Mouse (Mus musculus): ENCODE data around the gene H2-Eb2.
A peak's percentile ranks its signal among the peaks of the same experiment; 100 is the strongest.

H2-Eb2 gene

DNA sequence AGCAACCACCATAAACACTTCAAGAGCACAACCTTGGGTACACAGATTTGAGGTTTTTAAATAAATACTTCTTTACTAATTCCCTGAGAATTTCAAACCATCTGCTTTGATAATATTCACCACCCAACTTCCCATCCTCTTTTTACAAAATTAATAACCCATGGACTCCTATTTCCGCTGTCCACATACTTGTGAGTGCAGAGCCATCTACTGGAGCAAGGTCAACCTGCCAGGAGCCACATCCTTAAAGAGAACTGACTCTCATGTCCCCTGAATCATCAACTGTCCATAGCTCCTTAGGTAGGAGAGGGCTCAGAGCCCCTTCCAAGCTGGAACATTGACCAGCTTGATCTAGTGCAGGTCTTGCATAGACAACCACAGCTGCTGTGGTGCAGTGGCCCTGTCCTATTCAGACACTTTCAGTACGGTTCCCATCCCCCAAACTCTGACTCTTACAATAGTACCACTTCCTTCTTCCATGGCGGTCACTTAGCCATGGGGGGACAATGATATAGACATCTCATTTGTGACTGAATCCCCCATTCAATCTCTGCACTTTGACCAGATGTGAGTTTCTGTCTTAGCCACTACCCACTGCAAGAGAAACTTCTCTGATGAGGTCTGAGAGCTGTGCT lies 38.3 kb downstream of the H2-Eb2 start:
- no peak for DNase-seq

DNA sequence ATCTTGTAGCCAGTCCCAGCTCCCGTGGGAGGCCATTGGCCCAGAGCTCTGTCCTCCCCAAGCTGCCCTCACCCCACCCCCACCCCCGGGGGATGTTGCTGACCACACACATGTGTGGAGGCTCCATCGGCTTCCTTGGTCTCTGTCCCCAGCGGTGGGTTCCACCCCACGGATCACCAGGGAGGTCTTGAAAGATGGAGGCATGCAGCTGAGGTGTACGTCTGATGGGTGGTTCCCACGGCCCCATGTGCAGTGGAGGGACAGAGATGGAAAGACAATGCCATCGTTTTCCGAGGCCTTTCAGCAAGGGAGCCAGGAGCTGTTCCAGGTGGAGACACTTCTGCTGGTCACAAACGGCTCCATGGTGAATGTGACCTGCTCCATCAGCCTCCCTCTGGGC lies 39.6 kb downstream of the H2-Eb2 start:
- DNase-seq: no peak

DNA sequence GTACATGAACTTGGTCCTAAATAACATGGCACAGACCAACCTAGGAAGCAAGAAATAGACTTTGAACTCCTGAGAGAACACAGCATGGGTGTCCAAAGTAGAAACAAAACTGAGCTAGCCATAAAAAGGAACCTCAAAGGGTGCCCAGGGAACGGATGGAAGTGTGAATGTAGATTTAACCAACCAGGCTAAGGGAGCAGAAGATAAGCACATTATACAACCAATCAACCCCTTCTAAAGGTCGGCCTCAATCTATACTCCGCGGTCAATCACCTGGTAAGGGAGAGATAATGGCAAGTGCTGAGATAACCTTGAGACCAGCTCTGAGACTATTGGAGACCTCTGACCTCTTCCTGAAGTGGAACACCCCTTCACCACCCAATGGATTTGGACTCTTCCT lies 45.1 kb downstream of the H2-Eb2 start:
- DNase-seq: no peak

DNA sequence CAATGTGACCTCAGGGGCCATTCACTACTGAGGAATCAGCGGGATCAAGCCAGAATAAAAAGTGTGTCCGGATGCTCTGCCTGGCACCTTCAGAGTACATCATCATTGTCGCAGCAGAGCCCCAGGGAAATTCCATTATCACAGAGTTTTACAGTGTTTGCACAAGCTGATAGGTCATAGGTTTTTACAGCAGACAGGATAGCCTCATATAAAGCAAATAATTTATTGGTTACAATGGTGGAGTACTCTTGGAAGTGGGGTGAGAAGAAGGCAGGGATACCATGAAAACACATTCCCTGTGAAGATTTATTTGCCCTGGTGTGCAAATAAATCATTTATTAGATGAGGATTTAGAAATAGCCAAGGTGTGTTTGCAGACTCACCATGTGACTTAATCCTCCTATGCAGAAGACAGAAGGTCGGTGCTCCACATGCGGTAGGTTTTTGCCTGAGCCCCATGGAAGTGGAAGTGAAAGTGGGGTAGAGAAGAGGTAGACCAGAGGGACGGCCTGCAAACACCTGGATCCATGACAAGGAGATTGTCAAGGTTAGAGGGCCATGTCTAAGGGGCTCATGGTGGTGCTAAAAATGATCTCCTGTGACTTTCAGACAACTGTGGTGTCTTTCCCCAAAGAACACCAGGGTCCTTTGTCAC lies 47.7 kb downstream of the H2-Eb2 start:
- no peak for DNase-seq

DNA sequence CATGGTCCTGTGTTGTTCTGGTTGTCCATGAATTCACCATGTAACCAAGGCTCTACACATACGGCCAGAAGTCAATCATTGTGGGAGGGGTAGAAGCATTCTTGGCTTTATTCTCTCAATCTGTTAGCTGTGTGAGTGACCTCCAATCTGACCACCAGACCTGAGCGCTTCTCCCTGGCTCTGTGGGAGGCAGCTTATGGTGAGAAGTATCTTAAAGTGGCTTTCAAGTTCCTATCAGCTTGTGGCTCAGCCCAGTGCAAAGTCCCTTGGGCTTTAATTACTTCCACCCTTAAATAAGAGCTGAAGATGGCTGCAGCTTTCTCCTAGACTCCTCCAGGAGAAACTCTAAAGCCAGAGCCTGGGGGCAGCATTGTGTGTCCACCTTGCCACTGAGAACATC lies 51.4 kb downstream of the H2-Eb2 start, which contains the start of gene Btnl1:
Btnl1 (plus strand) TSS at position 286 of the 400 bp plus-strand sequence.
- DNase-seq: no peak

DNA sequence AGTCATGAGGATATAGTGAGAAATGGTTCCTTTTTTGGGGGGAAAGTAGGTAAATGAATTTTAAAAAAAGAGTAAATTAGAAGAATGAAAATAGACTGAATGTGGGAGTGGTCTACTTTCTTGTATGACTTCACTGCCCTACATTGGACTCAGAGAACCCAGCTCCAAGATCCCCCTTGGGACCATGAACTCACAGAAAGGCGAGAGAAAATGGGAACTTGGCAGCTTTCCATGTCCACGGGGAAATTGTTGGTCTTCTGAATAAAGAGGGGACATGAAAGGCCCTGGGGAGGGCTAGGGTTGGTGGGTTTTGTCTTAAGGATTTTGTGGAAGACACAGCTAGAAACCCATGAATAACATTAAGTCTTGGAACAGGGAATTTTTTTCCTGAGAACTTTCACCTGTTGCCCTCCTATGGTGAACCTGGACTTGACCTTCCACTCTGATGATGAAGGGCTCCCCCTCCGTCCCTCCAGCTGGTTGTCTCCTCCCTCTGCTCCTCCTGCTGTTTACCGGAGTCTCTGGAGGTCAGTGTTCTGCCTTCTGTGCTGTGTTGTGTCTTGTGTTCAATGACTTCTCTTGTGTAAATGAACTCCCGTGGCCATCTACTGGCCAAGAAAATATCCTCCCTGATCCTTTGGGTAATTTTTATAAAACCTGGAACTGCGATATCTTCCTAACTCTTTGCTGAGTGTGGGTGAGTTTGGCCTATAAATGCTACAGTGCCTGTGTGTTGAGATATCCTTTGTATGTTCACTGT lies 52.2 kb downstream of the H2-Eb2 start:
- DNase-seq: no peak

DNA sequence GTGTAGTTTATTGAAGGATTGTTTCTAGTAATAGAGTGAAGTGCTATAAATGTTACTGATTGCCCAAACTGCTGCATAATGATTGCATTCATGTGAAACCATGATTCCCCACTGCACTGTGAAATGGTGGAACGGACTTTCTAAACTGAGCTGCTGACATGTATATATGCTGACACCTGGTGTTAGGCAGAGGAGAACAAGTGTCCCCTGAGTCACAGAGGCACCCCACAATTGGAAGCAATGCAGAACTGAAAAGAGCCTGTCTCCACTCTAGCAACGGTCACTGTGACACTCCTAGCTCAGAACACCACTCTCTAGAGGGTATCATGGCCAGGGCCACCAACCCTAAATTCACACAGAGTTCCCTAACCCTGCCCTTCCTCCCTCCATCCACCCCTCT lies 53.3 kb downstream of the H2-Eb2 start:
- no peak for DNase-seq

DNA sequence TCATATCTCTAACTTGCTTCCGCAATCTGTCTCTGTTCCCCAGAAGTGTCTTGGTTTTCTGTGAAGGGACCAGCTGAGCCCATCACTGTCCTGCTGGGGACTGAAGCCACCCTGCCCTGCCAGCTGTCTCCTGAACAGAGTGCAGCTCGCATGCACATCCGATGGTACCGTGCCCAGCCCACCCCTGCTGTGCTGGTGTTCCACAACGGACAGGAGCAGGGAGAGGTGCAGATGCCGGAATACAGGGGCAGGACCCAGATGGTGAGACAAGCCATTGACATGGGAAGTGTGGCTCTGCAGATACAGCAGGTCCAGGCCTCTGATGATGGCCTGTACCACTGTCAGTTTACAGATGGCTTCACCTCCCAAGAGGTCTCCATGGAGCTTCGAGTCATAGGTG lies 54.0 kb downstream of the H2-Eb2 start:
- peak in 1 of 2 experiments; percentile 49 for DNase-seq

DNA sequence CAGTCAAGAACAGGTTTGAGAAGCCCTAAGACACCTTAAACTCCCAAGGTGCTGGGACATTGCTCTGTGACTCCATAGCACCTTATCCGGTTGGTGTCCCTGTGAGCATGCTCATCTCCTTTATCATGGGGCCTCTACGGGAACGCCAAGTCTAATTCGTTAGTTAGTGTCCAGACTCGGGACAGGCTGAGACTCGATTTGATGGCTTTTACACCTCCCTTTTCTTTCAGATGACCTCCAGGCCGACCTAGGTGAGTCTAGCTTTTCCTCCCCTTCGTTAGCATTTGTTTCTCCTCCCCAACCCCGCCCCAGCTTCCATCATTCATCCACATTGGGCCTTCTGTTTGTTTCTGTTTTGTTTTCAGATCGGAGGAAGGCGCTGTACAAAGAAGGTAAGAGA lies 56.4 kb downstream of the H2-Eb2 start:
- no peak for DNase-seq

DNA sequence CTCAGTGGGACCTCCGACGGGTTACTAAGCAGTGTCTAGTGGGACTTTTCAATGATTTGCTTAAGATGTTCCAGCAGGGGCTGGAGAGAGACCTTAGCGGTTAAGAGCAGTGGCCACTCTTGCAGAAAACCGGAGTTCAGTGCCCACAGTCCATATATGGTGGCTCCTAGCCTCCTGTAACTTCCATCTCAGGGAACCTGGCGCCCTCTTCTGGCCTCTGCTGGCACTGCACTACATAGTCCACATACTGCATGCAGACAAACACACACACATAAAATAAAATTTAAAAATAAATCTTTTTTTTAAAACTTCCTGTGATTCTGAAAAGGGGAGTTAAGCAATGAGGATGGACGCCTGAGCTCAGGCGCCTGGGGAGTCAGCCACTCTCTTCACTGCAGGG lies 57.7 kb downstream of the H2-Eb2 start:
- DNase-seq: peak in 1 of 2 experiments; percentile 43

DNA sequence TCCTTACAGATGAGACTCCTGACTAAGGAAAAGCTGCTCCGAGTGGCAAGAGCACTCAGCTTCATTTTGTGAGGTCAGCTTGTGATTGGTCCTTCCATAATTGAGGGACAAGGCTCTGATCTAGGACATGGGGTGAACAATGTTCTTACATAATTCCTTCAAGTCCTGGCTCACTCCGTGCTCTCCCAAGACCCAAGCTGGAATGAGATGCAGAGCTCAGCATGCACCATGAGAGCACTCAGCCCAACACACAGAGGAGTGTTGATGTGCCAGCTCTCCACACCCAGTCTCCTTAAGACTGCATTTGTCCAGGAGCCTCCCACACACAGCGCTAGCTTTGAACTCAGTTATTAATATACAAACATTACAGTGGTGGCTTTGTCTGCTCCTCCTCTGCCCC lies 59.2 kb downstream of the H2-Eb2 start:
- DNase-seq: no peak

DNA sequence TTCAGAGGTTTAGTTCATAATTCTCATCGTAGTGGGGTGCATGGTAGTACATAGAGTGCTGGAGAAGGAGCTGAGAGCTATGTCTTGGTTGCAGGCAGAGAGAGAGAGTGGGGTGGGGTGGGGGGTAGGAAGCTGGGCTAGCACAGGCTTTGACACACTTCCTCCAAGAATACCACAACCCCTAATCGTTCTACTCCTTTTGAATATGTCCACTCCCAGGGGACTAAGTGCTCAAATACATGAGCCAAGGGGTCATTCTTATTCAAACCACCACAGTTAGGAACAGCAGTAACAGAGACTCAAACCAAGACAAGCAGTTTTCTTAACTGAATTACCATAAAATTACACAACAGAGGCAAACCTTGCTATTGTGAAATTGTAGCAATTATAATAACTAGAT lies 61.2 kb downstream of the H2-Eb2 start:
- DNase-seq: no peak

DNA sequence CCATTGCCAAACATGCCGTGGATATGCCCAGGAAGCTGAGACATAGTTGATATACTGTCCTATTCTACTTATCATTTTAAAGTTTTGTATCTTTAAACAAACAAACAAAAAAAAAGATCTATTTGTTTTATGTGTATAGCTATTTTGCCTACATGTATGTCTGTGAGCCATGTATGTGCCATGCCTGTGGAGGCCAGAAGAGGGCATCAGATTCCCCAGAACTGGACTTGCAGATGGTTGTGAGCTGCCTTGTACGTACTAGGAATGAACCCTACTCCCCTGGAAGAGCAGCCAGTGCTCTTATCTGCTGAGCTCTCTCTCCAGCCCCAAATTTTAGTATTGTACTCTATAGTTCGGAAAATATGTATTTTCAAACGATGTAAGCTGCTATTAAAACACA lies 63.0 kb downstream of the H2-Eb2 start:
- peak; percentile 64 to 67 for DNase-seq

Data from cerebellum, postnatal 14 days (tissue).